Mouse (Mus musculus) embryo, embryonic 11.5 days (tissue): Measurements from ENCODE around the gene Rbm8a2.
"Not testable (repeated sequence)": the region's sequence is repeated elsewhere in the genome, so short reads cannot be mapped to it uniquely, and the experiment has no call there.

Source experiments
- DNase-seq: peaks from one replicate; pipeline ENCODE4 v3.0.0-alpha.2; 2012; ENCODE audit warnings: low read depth, low spot score

Rbm8a2 gene

DNA sequence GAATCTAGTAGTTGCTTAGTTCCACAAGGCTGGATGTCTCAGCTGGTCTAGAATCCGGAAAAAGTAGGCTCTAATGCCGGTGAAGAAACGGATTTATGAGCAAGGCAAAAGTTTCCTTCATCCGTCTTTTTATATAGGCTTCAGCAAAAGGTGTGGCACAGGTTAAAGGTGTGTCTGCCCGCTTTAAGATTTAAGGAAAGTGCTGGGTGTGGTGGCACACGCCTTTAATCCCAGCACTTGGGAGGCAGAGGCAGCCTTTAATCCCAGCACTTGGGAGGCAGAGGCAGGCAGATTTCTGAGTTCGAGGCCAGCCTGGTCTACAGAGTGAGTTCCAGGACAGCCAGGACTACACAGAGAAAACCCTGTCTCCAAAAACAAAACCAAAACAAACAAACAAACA, at the start of gene Rbm8a2:
Rbm8a2 (minus strand) TSS at position 101 of the 400 bp plus-strand sequence.
- not testable (repeated sequence) for DNase-seq

DNA sequence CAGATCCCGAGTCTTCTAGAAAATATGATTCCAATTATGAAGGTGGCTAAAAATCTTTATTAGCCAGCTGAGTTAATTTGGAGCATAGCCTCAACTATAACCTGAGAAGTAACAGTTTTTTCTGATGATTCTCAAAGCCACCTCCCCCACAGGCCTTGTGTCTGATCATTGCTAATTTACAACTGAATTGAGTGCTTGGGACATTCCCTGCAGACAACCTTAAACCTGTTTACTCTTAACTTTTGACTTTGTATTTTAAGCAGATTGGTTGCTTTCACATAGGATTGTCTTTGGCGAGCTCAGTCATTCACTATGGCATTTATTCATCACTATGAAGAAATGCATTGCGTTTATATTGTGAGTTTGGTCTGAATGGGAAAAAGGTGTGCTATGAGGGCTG, 49.5 kb upstream of the Rbm8a2 start:
- no peak for DNase-seq

DNA sequence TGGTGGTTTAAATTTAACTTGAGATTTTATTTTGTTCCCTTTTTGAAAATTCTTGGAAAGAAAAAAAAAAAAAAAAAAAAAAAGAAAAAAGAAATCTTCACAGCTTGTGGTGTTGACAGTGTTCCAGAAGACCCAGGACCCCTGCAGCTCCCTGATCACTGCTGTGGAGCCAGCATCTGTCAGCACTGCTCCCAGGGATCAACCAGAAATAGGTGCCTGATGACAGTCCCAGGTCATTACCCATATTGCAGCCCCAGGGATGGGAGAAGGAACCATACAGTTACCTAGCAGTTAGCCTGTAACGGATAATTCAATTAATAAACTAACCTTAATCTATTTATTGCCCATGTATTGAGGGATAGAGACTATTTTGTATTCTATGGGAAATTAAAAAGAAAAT, 45.6 kb upstream of the Rbm8a2 start:
- no peak for DNase-seq

DNA sequence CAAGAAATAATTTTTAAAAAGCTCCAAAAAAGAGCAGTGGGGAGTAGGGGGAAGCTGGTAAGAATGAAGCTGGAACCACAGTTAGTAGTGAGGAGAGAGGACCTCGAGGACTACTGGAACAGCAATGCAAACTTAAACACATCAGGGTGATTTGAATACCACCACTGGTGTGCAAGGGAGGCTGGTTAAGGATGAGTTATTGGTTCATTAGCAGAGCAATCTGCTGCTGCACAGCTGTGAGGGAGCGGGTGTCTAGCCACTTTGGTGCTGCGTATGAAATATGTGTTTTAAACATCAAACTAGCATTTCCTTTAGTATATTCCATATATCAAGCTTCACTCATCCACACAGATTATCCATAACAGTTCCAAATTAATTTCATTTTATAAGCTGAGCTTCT, 39.6 kb upstream of the Rbm8a2 start:
- DNase-seq: no peak

DNA sequence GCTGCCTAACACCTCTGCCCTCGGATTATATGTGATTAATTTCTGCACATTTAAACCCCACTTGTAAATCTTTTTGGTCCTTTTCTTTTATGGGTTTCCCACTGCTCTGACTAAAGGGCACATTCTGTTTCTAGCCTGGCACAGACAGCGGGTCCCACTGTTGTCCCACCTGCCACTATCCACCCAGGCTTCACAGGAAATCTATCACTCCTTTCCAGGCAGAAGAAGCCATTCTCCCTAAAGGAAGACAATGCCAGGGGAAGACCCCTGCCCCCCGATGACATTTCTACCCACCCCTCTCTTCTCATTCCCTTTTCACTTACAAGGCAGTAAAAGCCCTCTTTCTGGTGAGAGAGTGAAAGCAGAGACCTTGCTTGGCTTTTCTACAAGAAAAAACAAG, 37.2 kb upstream of the Rbm8a2 start:
- no peak for DNase-seq

DNA sequence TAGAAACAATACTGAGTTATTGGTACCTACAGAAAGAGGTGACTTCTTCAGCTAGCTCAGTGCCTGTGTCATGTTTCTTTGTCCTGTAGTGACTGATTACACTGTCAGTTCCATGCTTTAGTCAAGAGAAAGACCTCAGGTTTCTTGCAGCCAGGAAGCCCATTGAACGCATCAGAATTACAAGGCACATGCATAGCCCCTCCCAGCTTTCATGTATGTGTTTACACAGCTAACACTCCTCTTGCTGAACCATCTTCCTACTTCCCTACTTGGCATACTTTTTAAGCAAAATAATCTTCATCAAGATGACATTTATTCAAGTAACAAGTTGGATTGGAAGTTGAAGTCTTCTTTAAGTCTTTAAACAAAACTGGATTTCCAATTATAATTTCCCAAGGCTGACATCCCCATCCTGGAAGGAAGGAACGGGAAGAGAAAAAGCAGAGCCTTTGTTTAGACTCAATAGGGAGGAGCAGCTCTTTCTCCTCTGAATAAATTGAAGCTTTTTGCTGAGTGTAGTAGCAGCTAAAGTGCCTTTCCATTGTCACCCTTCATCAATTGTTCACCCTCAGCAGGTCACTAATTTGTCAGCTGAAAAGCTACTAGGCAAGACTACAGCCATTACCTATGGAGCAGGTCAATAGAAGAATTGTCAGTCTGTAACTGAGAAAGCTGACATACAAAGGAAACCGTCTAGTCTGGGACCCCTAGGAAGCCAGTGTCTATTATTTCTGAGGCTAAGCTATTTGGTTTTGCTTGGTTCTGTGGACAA, 34.8 kb upstream of the Rbm8a2 start:
- DNase-seq: no peak

DNA sequence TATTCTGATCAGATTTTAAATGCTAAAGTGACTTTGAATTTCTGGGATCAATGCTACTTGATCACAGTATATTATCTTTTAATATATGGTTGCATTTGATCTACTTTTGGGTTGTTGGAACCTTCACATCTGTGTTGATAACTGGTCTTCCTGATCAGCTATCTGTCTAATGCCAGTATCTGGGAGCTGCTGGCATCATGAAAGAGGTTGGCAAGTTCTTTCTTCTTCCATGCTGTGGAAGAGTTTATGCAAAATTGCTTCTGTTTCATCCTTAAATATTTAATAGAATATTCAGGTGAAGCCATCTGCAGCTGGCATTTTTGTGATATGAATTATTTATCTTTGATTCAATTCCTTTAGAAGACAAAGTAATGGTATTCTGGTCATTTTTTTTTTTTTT, 32.6 kb upstream of the Rbm8a2 start:
- DNase-seq: no peak

DNA sequence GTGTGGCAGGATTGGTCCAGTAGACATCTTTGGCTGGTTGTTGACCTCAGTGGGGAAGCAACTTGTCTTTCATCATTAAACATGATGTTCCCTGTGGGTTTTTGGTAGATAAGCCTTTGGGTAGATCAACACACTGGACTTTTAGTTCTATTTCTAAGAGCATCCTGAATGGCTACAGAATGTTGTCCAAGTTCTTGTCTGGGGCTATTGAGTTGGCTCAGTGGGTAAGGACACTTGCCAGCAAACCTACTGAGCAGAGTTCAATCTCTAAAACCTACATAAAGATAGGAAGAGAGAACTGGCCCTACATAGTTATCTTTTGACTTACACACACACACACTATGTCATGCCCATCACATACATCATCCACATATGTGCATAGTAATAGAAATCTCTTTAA, 32.2 kb upstream of the Rbm8a2 start:
- DNase-seq: no peak

DNA sequence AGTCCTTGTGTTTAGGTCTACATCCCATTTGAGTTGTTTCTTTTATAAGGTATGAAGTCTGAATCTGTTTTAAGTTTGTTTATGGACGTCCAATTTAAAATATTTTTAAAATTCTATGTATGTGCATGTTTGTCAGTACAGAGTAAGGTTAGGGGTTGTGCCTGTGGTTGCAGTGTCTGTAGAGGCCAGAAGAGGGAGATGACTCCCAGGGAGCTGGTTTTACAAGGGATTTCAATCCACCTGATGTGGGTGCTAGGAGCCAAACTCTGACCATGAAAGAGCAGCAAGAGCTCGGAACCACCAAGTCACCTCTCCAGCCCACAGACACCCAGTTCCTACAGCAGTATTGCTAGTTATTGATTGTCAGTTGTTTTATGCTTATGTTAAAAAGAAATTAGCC, 29.5 kb upstream of the Rbm8a2 start:
- no peak for DNase-seq

DNA sequence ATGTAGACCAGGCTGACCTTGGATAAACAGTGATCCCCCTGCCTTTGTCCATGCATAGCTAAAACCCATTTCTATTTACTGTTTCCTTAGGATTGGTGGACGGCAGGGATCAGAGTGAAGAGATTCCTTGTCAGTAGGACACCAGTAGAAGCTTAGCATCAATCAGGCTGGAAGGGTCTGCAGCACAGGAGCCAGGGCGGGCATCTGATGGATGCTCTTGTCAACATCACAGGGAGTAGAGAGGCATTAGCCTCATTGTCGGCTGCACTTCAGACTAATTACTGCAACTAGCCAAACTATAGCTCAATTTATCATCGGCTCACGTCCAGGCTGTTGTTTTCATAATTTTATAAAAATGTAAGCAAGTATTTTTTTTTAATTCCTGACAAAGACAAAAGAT, 21.7 kb upstream of the Rbm8a2 start:
- no peak for DNase-seq

DNA sequence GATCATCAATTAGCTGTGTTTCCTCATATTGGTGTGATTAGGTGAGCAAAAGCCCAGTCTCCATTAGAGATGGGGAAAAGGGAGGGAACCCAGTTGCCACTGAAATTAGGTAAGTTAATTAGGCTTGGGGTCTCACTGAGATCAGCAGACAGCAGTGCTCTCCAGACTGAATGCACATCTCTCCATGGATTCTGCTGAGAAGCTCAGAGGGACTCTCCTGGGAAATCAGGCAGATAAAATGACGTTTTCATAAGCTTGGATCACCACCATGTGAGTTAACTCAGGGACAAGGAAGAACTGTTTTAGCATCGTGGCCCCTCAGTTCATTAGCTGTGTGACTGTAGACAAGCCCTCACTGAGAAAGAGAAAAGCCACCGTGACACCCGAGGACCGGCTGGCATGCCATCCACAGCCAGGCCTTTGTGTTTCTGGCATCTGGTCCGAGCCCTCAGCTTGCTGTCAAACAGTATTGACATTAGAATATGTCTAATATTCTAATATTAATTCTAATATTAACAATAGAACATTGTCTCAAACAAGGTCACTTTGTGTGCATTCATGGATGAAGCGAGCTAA, 18.2 kb upstream of the Rbm8a2 start:
- no peak for DNase-seq

DNA sequence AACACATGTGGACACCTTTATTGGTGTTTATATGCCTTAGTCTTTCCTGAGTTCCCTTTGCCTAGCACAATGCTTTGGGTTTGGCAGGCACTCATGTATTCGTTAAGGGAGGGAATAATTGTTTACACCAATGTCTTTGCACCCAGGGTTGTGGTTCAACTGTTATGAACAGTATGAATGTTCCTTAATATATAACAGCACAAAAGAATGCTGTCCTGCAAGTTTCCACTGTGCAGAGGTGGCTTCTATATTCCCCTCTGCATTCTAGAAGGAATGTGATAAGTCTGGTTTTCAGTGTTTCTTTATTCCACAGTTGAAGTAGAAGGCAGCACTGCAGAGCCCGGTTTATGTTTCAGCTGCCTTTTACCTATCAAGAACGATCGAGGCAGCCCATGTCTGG, 10.0 kb upstream of the Rbm8a2 start:
- DNase-seq: no peak

DNA sequence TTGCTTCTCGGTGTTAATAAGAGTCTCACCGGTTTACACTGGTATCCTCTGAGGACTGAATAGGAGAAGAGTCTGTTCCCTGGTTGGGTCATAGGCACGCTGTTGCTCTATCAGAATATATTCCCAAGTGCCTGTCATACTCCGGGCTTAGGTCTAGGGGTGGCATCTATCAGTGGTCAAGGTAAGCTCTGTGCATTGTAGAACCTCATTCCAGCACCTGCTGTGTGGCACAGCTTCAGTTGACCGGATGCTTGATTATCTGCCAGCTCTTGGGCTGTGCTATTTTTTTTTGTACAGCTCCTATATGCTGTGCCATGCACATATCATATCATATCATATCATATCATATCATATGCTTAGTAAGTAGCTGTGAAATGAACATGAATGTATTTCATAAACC, 9.5 kb upstream of the Rbm8a2 start:
- no peak for DNase-seq

DNA sequence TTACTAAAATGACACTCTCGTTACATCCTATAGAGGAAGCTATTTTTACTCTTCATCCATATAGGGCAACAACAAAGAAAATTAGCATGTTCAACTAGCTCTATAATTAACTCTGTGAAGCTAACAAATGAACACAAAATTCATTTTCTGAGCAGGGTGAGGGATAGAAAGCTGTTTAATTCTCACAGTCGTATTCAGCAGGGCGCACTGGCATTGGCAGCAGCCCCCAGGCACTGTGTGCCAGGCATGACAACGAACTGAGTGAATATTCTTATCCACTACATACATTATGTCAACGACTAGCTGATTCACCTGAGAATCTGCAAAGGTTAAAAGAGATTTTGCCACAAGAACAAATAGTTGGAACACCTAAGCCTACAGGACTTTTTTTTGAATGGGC, 8.2 kb downstream of the Rbm8a2 start:
- DNase-seq: no peak

DNA sequence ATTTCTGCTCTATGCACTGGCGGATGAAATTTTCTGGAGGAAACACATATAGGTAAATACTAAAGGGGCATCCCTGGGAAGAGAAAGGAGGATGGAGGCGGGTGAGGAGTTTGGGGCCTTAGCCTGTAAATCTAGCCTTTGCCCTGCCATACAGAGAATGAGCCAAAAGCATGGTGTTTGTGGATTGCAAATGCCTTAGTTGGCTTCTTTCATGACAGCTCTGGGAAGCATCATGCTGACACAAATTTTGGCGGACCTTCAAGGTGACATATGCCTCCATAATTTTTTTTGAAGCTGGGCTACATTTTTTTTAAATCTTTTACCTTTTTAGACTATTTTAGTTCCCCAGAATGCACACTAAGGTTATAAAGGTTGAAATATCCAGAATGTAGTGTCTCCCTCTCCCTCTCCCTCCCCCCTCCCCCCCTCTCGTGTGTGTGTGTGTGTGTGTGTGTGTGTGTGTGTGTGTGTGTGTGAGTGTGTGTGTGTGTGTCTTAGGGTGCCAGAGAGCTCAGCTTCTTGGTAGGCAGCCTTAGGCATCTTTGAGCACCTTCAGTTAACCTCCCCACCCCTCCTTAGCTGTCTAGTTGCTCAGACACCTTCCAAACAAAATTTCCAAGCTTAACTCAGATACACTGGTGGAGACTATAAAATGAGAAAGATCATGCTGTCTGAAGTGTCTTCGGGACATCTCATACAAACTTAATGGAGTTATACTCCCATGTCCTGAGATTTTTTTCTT, 11.7 kb downstream of the Rbm8a2 start:
- no peak for DNase-seq

DNA sequence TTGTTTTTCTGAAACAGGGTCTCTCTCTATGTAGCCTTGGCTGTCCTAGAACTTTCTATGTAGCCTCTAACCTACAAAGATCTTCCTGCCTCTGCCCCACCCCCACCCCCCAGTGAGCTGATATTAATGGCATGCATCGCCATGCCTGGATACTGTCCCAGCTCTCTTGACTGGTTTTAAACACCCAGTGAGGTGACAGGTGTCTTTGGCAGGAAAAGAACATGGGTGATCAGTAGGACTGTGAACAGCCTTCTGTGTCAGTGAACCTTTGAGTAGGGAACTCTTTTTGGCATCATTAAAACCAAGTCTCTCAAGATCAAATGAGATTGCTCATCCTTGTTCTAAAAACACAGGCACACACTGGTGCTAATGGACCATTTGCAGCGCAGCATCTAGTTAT, 17.1 kb downstream of the Rbm8a2 start:
- DNase-seq: no peak

DNA sequence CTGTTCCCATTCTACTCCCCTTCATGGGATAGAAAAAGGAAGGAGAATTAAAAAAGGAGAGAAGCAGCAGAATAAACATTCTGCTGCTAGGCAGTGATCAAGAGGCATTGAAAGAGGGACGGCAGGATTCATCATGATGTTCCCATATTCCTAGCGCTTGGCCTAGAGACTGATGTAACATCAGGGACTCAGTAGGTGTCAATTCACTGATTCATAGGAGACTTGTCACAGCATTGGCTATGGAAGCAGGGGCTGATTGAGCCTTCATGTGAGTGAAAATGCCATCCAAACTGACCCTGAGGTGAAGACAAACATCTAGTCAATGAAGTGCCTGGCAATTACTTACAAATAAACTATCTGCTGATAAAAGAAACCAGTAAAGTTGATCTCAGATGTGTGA, 28.1 kb downstream of the Rbm8a2 start:
- DNase-seq: no peak

DNA sequence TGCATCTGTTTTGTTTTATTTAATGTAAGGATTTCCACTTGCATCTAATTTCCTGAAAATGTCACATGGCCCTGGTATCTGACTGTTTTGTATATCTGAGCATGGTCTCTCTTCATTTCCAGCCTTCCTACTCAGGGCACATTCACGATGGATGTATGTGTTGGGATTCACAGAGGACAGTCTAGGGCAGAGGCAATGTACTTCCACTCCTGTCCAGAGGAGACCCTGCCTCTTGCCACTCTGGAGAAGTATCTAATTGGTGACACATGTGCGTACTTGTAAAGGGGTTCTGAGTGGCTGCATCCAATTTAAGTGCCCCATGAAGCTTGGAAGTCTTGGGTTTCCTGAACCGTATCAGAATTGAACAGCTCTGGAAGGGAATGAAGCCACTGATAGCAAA, 28.5 kb downstream of the Rbm8a2 start:
- DNase-seq: no peak

DNA sequence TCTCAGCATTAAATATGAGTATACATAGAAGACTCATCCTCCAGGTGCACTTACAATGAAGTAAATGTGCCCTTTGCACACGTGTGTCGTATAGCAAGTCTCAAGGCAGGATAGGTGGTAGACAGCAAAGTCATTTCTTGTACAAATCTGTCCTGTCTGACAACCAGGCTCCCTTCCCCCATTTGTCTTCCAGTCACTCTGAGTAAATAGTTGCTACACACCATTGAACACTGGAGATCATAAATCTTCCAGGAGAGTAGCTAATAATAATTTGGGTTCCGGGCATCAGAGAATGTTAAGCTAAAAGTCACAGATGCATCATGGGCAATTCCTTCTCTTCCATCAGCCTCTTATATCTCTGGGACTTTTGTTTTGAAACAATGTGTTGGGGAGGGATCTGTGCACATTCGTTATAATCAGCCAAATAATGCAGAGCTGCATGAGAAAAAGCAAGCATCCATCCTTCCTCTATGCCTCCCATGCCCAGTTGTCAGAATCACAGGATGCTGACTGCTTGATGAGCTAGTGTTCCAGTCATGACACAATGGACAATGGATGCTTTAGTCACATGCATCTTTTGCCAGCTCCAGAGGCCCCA, 32.1 kb downstream of the Rbm8a2 start:
- no peak for DNase-seq

DNA sequence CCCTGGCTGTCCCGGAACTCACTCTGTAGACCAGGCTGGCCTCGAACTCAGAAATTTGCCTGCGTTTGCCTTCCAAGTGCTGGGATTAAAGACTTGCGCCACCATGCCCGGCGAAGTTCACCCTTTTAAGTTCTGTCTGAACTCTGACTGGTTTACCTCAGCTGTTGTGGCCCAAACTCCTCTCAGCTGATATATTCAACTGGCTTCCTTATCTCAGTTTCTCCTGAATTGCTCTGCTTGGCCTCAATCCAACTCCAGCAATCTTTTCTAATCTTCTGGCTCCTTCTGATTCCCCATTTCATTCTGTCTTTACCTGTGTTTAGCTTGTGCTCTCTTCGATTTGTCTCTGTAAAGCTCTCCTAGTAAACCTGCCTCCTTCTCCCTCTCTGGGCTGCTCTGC, 35.7 kb downstream of the Rbm8a2 start:
- no peak for DNase-seq

DNA sequence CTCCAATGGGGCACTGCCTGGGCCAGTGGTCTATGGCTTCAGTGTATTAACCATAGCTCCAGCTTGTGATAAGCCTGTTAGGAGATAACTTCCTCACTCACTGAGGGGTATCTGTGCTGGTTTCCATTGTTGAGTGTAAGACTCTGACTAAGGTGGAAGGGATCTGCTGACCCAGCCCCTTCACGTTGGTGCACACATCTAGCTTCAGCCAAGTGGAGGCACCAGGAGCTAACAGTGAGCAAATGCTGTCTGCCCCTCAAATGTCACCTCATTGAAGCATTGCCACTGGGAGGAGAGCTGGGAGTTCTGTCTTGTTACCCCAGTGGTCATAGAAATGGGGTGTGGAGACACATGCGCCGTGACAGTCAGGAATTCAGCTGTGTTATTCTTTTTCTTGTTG, 40.2 kb downstream of the Rbm8a2 start:
- no peak for DNase-seq

DNA sequence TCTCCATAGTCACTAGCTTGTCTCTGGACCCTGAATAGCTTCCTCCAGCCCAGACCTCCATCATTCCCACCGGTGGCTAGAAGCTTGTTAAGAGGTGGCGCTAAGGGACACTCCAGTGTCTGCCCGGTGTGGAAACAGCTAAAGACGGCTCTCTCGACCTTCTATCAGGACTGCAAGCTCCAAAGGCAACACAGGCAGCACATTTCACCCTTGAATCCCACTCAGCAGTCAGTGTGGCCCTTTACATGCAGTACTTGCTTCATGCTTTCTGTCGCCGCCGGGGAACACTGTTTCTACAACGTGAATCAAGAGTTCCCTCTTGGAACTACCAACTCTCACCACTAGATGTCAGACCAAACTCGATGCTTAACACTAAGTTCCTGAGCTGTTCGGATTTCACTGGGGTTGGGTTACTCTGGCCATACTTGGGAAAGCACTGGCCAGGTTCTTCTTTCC, 42.6 kb downstream of the Rbm8a2 start:
- DNase-seq: peak; percentile 80

DNA sequence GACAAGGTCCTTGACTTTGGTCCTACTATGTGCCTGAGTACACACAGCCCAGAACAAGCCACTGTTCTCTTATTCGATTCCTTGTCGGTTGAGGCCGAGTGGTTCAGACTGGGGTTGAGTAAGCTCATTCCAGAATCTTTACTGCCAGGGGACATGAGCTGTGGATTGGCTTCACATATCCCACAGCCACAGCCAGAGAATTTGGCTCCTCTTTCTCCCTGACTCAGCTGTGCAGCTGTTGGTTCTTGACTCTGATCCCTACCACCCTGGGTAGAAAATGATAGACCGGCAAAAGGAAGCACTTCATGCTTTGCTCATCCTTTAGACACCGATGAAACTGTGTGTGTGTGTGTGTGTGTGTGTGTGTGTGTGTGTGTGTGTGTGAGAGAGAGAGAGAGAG, 47.5 kb downstream of the Rbm8a2 start:
- no peak for DNase-seq
